Comparison of ENCODE assay signal across 9 mouse cellular contexts in the genomic region with DNA sequence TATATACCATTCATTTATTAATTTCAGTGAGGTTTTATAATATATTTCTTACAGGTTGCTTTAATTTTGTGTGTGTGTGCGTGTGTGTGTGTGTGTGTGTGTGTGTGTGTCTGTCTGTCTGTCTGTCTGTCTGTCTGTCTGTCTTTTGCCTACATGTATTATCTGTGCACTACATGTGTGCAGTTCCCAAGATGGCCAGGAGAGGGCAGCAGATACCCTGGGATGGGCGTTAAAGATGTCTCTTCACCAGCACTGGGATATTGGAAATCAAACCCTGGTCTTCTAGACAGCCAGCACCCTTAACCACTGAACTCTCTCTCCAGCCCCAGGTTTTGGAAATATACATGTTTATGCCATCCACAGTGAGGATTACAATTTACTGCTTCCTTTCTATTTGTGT. TPM values are rescaled to one million over a fixed set of nuclear protein-coding genes. Genes with fewer than 3 reads are reported as not detected.
DNase-seq lines count a peak whose midpoint lies in the region; ATAC-seq and TF ChIP-seq lines count a peak whose summit lies in the region.
"Had no signal": no experiment of that assay in that cellular context is flagged by ENCODE, and none has a peak within 500 bp of the region (broad histone marks: within the 10 kb centered on the region; RNA-seq: fewer than 3 reads in every experiment).

No protein-coding gene starts in this region.

- peak; percentile 68 for TF ChIP-seq CTCF in cerebellum, adult 2 months (IDR thresholded peaks at IDR 0.05; ENCODE audit: borderline replicate concordance, insufficient read depth, low read depth, low read length)
- TF ChIP-seq CTCF in layer of hippocampus, adult 2 months (conservative IDR thresholded peaks at IDR 0.05): peak; percentile 70
- 0 out of 2 replicates have a peak, but pooled peaks have one; percentile 3 for TF ChIP-seq CTCF in G1E (IDR thresholded peaks at IDR 0.05; ENCODE audit: low read depth, low read length)
- peak; percentile 55; the same call in 1 of the 2 replicates for TF ChIP-seq CTCF in embryonic fibroblast, embryonic 13.5 days (IDR thresholded peaks at IDR 0.05; ENCODE audit: borderline replicate concordance, insufficient read depth, low read length)

- no peak overlapping the region for H3K4me3 ChIP-seq in cerebellum, adult 2 months (replicated peaks; ENCODE audit: insufficient read depth, low read depth, low read length)
- H3K4me3 ChIP-seq in layer of hippocampus, adult 2 months: no peak overlapping the region
- H3K4me3 ChIP-seq in G1E (ENCODE audit: low read depth, low read length): no peak overlapping the region
- H3K4me3 ChIP-seq in embryonic fibroblast, embryonic 13.5 days (ENCODE audit: insufficient read depth, low read length): no peak overlapping the region
- H3K4me3 ChIP-seq: heart, embryonic 13.5 days had no signal

- 45% methylated on average over 2 of the region's 2 CpGs for WGBS in cerebellum, adult 2 months

- ATAC-seq in G1E (ENCODE audit: extremely low read depth, insufficient number of reproducible peaks, low FRiP score, poor library complexity, severe bottlenecking): no peak

- peaks cover 16% of the 10 kb centered on the region; the same call in 1 of the 2 replicates for H3K9me3 ChIP-seq in G1E (replicated peaks)

- DNase-seq in cerebellum, adult 2 months: peak in 1 of 2 experiments; percentile 31
- DNase-seq in cerebellum, adult 9-10 months: no peak
- peak in 1 of 2 experiments; percentile 34 for DNase-seq in layer of hippocampus, adult 2 months (ENCODE audit: low spot score in 2 of 2)
- no peak for DNase-seq in layer of hippocampus, adult 9-11 months
- DNase-seq in G1E (ENCODE audit: low spot score): no peak
- DNase-seq in lung, postnatal 36 days: peak; percentile 39
- DNase-seq in thymus, postnatal 36 days: peak; percentile 63 to 72

- no peaks in the 10 kb centered on the region for H3K27me3 ChIP-seq in cerebellum, adult 2 months (ENCODE audit: control insufficient read depth, insufficient read depth, low read length)
- peaks cover 3% of the 10 kb centered on the region for H3K27me3 ChIP-seq in G1E (ENCODE audit: insufficient read depth, low read length)
- H3K27me3 ChIP-seq: heart, embryonic 13.5 days had no signal

- no peaks in the 10 kb centered on the region for H3K36me3 ChIP-seq in G1E (replicated peaks)
- H3K36me3 ChIP-seq: heart, embryonic 13.5 days had no signal

- no peak for TF ChIP-seq POLR2A in cerebellum, adult 2 months (IDR thresholded peaks at IDR 0.05; ENCODE audit: borderline replicate concordance, insufficient read depth, low read length)
- no peak for TF ChIP-seq POLR2A in embryonic fibroblast, embryonic 13.5 days (IDR thresholded peaks at IDR 0.05; ENCODE audit: low read depth, low read length)

- no peak overlapping the region for H3K27ac ChIP-seq in cerebellum, adult 2 months (ENCODE audit: insufficient read depth, low read length)
- H3K27ac ChIP-seq in layer of hippocampus, adult 2 months: no peak overlapping the region
- no peak overlapping the region for H3K27ac ChIP-seq in embryonic fibroblast, embryonic 13.5 days (ENCODE audit: insufficient read depth, low read length)
- H3K27ac ChIP-seq: heart, embryonic 13.5 days had no signal

- H3K4me1 ChIP-seq in cerebellum, adult 2 months (ENCODE audit: control insufficient read depth, insufficient read depth, low read length): no peaks in the 10 kb centered on the region
- no peaks in the 10 kb centered on the region for H3K4me1 ChIP-seq in G1E (ENCODE audit: insufficient read depth, low read depth, low read length)
- no peaks in the 10 kb centered on the region for H3K4me1 ChIP-seq in embryonic fibroblast, embryonic 13.5 days (ENCODE audit: control insufficient read depth, insufficient read depth, low read length)
- H3K4me1 ChIP-seq: heart, embryonic 13.5 days had no signal

RNA-seq across cellular contexts. Expression of a gene that starts 16.5 kb away (rescaled TPM):
- 22.0 and 22.4 TPM in 2 replicates for polyA plus RNA-seq in cerebellum, adult 2 months (2012; rRNA removed)
- total RNA-seq in layer of hippocampus, adult 2 months (2021): 10 to 100 TPM; 86.1 to 87.7 TPM
- total RNA-seq in G1E (2014; fragmentation: Nextera tagmentation) (not detected in 2 replicates), G1E (2017) (0.05 and 0.06 TPM in 2 replicates)
- not detected in 2 replicates for polyA plus RNA-seq in G1E (2012)
- 0.07 and 0.42 TPM in 2 replicates for polyA plus RNA-seq in embryonic fibroblast, embryonic 13.5 days (2011; ENCODE audit: insufficient read length, low read depth, missing spikeins)

RNA-seq across cellular contexts. Expression of a gene that starts 26.4 kb away (rescaled TPM):
- not detected in 2 replicates for polyA plus RNA-seq in cerebellum, adult 2 months (2012; rRNA removed)
- not detected for total RNA-seq in layer of hippocampus, adult 2 months (2021)
- total RNA-seq in G1E (2014; fragmentation: Nextera tagmentation): not detected in 2 replicates
- 0.05 TPM in 1 of 2 replicates, not detected in the other for total RNA-seq in G1E (2017)
- not detected in 2 replicates for polyA plus RNA-seq in G1E (2012)
- polyA plus RNA-seq in embryonic fibroblast, embryonic 13.5 days (2011; ENCODE audit: insufficient read length, low read depth, missing spikeins): not detected in 2 replicates
- polyA plus RNA-seq: heart, embryonic 13.5 days had no signal

Comparison
In these comparisons a context has a peak if more than half of its experiments do, and no peak if none do; other contexts are left out.
1. DNase-seq: peak in lung, postnatal 36 days (single experiment) and thymus, postnatal 36 days (2 of 2); none in cerebellum, adult 9-10 months (single experiment), layer of hippocampus, adult 9-11 months (single experiment) and G1E (single experiment).
2. CTCF ChIP-seq: peak in every context shown above with its lines; median percentile 70 in layer of hippocampus, adult 2 months; 68 in cerebellum, adult 2 months; 55 in embryonic fibroblast, embryonic 13.5 days; 3 in G1E.
3. RNA of a gene that starts 16.5 kb away (polyA plus RNA-seq): 22.0 to 22.4 TPM in cerebellum, adult 2 months; 0.07 to 0.42 TPM in embryonic fibroblast, embryonic 13.5 days and not detected in G1E; every median in the first group is over 10 times any median in the second.